Mouse (Mus musculus): ENCODE data around the gene Msmo1.

- TF ChIP-seq EP300 (IDR thresholded peaks at IDR 0.05; ENCODE audit: insufficient read depth, low read depth, low read length), result no peak
- TF ChIP-seq CTCF (IDR thresholded peaks at IDR 0.05; ENCODE audit: low read depth, low read length), result peak; percentile 73
These were observed 15.7 kb downstream of the Msmo1 start for GRCm38 (mm10) chr8:64717868-64718267.

All from ES-Bruce4 (cell line).